Mouse (Mus musculus): ENCODE results near the gene Usp25.

Usp25 gene

GRCm38 (mm10) chr16:77034751-77035150 lies 21.2 kb downstream of the Usp25 start:
- DNase-seq (ENCODE audit: low spot score), result no peak

GRCm38 (mm10) chr16:77041573-77041972 lies 28.1 kb downstream of the Usp25 start:
- no peak for DNase-seq (ENCODE audit: low spot score)

DNA sequence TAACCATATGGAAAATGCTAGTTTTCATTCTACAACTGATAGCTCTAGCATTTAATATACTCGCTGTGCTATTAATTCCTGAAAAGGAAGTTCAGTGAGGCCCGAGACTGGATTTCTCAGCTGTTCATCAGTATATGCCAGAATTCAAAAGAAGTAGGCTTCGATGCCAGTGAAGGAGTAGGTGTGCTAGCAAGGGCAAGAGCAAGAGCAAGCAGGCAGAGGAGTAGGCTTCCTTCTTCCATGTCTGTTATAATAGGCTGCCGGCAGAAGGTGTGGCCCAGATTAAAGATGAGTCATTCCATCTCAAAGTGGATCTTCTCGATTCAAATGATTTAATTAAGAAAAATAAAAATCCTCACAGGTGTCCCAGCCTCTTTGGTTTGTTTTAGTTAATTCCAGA lies 30.0 kb downstream of the Usp25 start:
- DNase-seq (ENCODE audit: low spot score), result no peak

GRCm38 (mm10) chr16:77054184-77054583 lies 40.7 kb downstream of the Usp25 start:
- DNase-seq (ENCODE audit: low spot score), result no peak

DNA sequence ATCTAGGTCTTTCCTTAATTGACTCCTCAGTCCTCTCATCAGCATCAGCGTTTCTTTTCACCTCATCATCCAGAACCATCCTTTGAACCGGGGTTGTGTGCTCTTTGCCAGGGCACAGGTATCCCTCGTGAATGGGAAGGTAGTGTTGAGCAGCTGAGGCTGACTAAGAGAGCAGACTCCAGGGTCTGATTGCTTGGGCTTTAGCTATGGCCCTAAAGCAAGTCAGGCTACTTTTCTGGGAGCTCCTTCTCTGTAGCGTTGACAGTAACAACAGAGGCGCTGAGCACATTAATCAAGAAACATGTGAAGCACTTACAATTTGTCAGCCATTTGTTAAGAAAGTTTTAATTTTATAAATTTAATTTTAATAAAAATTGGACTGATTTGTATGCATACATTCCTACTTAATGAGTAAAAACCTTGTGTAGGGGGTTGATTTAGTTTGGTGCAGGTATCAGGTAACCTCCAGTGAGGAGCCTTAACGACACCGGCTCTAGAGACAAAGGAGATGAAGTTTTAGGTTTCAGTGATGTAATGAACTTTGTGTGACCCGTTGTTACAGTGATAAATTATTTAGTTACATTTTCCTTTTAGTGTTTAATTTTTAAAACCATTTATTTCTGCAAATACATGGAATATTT lies 42.1 kb downstream of the Usp25 start:
- no peak for DNase-seq (ENCODE audit: low spot score)

DNA sequence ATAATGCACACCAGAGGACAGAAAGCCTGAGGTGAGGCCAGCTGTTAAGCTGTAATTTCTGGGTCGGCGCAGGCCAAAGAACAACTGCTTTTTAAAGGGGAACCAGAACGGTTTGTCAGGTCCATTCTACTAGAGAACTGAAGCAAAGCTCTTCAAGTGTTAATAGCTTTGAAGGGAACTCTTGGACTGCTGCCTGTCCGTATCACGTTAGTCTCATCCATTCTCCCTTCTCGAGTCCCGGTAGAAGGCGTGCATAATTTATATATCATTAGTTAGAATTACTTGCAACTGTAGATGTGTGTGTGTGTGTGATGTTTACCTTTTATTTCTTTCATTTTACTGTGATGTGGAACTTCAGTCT lies 42.6 kb downstream of the Usp25 start:
- DNase-seq (ENCODE audit: low spot score), result no peak

DNA sequence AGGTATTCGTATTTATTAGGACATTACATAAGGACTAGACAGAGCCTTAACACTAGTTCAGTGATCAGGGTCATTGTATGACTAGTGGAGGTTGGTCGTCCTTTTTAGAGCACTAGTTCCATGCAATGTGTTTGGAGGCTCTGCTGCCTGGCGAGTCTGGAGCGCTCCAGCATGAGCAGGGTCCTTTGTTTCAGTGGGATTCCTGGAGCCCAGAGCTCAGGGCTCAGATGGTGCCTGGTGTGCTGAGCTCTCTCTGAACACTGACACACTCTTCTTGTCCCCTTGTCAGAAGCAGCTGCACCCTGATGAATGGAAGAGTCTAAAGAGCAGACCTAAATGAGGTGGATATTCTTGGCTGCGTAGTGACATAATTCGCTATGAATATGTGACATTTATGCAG lies 45.1 kb downstream of the Usp25 start:
- no peak for DNase-seq (ENCODE audit: low spot score)

DNA sequence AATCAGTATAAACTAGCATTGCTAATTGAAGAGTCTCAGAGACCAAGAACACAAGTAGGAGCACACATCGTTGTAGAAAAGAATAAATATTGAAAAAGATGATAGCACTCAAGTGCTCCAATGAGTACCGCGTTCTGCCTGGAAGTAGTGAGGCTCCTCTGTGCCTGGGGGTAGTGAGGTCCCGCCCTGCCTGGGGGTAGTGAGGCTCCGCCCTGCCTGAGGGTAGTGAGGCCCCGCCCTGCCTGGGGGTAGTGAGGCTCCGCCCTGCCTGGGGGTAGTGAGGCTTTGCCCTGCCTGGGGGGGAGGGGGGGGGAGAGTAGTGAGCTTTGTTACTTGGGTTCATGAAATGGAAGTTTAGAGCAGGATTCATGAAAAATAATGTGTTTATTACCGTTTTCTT lies 46.7 kb downstream of the Usp25 start:
- DNase-seq (ENCODE audit: low spot score), result no peak

GRCm38 (mm10) chr16:77063916-77064315 lies 50.4 kb downstream of the Usp25 start:
- DNase-seq (ENCODE audit: low spot score), result no peak

DNA sequence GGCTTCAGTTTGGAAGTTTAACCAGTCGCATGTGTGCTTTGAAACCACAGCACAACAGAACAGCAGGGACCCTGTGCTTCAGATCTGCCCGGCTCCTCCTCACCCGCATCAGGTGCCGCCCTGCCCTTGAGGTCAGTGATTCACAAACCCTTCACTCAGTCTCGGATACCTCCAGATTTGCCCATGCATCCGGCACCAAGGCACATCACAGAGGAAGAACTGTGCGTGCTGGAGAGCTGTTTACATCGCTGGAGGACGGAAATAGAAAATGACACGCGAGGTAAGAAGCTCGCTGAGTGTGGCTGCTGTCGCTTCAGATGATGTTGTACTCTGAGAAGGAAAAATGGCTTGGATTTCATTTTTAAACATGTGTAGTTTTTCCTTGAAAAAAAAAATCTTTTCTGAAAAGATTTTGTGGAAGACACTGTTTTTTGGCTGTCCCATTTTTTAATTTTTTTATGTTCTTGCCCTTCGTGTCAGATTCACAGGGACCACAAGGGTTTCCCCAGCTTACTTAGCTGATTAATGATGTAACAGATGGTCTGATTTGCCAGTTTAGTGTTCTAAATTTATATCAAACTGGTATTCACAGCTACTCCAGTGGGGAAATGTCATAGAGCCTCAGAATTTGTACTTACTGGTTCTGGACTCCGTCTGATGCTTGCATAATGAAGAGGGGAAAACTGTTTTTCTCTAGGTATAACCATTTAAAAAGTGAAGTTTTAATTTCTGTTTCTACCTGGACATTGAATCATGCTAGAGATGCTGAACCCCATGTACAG lies 63.6 kb downstream of the Usp25 start:
- no peak for DNase-seq (ENCODE audit: low spot score)

- DNase-seq (ENCODE audit: low spot score), result no peak
Observed at GRCm38 (mm10) chr16:77077736-77078005, 64.2 kb downstream of the Usp25 start.

DNA sequence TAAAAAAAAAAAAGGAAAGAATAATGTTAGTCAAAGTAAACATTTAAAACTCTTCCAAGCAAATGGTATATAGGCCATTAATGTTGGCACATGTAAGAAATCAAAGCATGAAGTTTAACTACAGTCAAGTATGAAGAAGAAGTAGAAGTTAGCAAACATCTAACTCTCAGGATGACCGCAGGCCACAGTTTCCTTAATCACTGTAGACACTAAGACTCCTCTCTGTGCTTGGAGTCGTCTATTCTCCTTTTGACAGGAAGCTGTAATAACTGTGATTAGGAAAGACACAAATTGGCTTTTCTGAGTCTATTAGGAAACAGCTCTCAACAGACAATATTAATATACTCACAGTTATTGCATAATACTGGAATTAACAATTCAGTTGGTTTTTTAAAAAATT lies 70.6 kb downstream of the Usp25 start:
- DNase-seq (ENCODE audit: low spot score), result no peak

GRCm38 (mm10) chr16:77089806-77090205 lies 76.3 kb downstream of the Usp25 start:
- DNase-seq (ENCODE audit: low spot score), result no peak

DNA sequence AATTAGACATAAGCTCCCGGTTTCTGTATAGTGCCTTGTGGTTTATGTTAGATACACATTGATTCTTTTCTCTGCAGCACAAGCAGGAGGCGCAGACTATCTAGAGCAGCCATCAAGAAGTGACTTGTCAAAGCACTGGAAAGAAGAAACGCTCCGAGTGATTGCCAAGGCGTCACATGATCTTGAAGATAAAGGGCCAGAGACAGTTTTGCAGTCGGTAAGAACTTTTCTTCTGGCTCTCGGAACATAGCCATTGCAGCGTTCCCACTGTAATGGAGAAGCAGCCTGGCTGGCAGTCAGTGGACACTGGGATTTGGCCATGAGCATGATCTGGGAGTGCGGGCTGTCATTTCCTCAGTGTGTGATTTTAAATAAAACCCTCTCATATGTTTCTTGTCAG lies 80.0 kb downstream of the Usp25 start:
- DNase-seq (ENCODE audit: low spot score), result no peak

DNA sequence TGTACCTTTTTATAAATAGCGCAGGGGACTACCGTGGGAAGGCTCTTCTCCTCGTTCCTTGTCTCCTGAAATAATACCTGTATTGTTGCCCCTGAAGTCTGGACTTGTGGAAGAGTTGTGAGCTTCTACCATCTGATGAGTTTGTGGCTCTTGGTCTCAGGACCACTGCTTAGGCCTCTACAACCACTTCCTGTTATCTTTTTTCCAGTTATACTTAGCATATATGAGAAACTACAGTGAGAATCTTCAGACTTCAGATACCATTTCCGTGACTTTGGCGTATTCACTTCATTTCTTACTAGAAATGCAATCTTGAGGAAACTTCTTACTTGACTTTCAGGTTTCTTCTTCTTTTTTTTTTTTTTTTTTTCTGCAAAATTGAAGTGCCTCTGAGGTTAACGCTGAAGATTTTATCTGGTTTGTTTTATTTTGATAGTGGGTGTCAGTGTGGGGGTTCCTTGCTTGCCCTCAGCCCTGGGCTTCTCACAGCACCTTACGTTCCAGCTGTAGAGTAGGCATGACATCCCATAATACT lies 81.6 kb downstream of the Usp25 start:
- DNase-seq (ENCODE audit: low spot score), result no peak

DNA sequence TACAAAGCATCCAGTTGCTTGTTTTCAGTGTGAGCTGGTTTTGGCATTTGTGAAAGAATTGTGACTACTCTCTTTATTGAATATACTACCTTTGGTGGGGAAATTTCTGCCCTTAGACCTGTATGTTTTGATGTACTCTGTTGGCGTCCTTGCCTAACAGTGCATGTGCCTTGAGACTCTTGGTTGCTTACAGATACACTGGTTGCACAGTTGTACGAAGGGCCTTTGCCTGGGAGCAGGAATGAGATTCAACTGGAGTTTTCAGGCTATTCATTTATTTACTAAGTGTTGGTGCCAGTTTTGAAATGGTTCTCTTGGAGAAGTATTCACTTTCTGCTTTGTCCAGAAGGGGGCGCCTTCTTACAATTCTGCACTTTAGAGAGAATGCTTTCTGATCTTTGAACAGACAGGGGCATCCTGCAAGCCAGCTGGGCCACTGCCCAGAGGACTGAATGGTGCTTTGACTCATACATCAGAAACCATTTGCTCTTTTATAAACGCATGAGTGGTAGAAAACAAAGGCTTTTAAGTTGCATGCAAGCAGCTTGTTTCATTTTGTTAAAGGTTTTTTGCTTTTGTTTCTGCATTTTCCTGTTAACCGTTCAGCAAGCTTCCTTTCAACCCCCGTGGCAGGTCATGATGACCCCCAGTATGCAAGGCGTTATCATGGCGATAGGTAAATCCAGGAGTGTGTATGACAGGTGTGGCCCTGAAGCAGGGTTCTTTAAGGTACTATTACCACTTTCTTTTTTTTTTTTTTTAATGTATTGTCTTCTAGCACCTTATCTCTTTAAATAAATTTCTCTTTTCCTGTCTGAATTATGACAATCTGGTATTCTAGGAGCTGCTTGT lies 85.7 kb downstream of the Usp25 start:
- DNase-seq (ENCODE audit: low spot score), result peak; percentile 46

DNA sequence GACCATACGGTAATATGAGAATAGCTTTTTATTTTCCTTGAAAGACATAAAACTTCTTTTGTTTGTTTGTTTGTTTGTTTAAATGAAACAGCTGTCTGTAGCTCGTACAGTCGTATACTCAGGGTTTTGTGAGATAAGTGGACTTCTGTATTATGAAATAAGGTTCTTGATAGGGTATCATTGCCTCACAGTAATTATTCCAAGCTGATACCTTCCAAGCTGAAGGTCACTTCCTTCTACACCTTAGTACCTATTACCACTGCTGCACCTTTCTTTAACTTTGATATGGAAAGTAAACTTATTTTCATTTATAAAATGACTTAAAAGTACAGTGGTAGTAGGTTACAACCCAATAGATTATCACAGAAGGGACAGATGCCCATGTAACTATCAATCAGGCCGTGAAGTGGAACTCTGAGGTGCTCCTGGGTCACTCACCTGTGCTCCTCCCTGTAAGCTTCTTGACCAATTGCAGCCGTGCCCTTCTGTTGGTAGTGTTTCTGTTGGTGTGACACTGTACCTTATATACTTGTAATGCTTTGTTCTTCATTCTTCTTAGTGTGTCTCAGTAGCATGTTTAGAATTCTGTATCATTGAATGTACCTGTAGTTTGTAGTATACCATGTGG lies 90.2 kb downstream of the Usp25 start:
- no peak for DNase-seq (ENCODE audit: low spot score)

DNA sequence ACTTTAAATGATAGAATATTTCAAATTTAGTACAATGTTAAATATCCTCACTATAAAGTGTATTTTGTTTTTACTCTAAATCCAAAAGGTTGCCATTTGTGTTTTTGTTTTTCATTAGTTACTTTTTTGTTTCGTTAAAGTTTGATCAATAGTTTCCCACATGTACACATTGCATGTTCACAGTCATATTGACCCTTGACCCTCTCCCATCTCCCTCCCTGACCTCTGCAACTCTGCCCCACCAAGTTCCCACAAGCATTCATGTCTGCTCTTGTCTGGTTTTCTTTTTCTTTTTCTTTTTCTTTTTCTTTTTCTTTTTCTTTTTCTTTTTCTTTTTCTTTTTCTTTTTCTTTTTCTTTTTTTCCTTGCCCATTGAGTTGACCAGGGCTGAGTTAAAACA lies 97.8 kb downstream of the Usp25 start:
- no peak for DNase-seq (ENCODE audit: low spot score)

DNA sequence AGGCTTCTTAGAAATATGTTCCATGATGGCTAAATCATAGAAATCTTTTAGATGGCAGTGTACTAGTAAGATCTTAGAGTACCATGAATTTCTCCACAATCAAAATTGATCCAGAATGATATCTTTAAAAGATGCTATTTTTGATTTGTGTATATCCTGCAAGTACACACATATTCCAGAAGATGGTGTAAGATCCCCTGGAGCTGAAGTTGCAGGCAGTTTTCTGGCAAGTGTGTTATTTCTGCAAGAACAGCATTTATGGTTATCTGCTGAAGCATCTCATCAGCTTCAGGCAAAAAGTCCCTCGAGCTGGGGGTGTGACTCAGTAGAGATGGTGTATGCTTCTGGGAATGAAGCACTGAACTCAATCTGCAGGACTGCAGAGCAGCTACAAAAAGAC lies 112.4 kb downstream of the Usp25 start:
- no peak for DNase-seq (ENCODE audit: low spot score)

GRCm38 (mm10) chr16:77128683-77129082 lies 115.2 kb downstream of the Usp25 start:
- no peak for DNase-seq (ENCODE audit: low spot score)

- DNase-seq (ENCODE audit: low spot score), result no peak
Observed at GRCm38 (mm10) chr16:77133055-77133454, 119.5 kb downstream of the Usp25 start.

DNA sequence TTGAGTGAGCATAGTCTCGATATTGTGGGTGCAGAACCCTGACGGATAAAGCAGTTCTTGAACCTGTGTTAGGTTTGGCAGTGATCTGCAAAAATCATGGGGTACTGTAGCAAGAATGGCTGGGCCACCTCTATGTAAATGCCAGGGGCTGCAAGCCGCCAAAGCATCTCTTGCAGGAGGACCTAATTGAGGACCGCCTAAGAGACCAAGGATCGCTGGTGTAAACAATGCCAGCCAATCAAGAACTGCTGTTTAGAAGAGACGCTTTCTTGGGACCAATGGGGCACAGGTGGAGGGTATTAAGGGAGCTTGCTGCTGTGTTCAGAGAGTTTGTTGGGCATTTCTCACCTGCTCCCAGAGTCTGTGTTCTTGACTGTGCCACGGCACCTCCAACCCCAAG lies 127.1 kb downstream of the Usp25 start:
- DNase-seq (ENCODE audit: low spot score), result no peak

- no peak for DNase-seq (ENCODE audit: low spot score)
Observed at GRCm38 (mm10) chr16:77146801-77147200, 133.3 kb downstream of the Usp25 start.

Measured in urinary bladder, postnatal 25 days (tissue).